Mouse (Mus musculus) heart, adult 18-20 months (tissue): ENCODE results near the gene BC107364. TPM values are rescaled to one million over a fixed set of nuclear protein-coding genes. Genes with fewer than 3 reads are reported as not detected.
A peak's percentile ranks its signal among the peaks of the same experiment; 100 is the strongest.
"Not testable (repeated sequence)": the region's sequence is repeated elsewhere in the genome, so short reads cannot be mapped to it uniquely, and the experiment has no call there.

Source experiments
- DNase-seq, 2 experiments: peaks; one replicate each; pipeline ENCODE4 v3.0.0; 2021 to 2022; ENCODE audit warnings: mixed read lengths in 1 of 2
- long read RNA-seq, 2 experiments: library from polyadenylated mRNA; stranded (forward); transcript quantifications; one replicate each; pipeline ENCODE4 v2.0.0; 2021
- total RNA-seq, 2 experiments: library from RNA; stranded (reverse); gene quantifications; 2 replicates each; pipeline ENCODE4 v1.2.3; 2021

BC107364 gene
- total RNA-seq = not detected
- long read RNA-seq, experiment 1 = 0 reads
- long read RNA-seq, experiment 2 = 0 reads

- DNase-seq = not testable (repeated sequence)
Observed at GRCm38 (mm10) chr3:96452262-96452661, at the start of gene BC107364. Gene BC107364 (minus strand): TSS chr3:96452306.

- DNase-seq = peak; percentile 82 to 97
Observed at GRCm38 (mm10) chr3:96501391-96502115, 49.4 kb upstream of the BC107364 start.

DNA sequence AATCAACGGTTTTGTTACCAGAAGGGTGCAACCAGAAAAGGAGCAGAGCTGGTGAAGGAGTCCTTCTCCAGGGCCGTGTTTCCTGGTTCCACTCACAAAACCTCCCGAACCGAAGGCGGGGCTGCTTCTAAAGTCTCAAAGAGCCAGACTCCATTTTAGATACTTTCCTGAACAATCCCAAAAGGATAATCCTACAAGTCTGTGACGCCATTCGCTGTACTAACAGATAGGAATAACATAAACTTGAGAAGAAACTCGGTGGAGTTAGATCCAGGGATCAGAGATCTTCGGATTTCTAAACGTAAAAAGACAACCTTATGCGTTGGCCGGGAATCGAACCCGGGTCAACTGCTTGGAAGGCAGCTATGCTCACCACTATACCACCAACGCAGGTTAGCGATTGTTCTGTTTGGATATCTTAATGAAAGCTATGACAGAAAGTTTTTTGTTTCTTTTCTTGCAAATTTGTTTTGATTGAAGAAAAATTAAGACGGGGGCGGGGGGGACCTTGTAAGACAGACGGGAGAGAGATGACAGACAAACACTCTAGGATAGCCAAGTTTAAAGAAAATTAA lies 48.7 kb upstream of the BC107364 start:
- peak; percentile 89 to 97 for DNase-seq

- DNase-seq = peak; percentile 95 to 99
Observed at GRCm38 (mm10) chr3:96500289-96500621, 48.1 kb upstream of the BC107364 start.

- DNase-seq = peak; percentile 81 to 92
Observed at GRCm38 (mm10) chr3:96499481-96500288, 47.6 kb upstream of the BC107364 start.

GRCm38 (mm10) chr3:96498476-96499245 lies 46.6 kb upstream of the BC107364 start:
- no peak for DNase-seq

- peak; percentile 83 to 90 for DNase-seq
Observed at GRCm38 (mm10) chr3:96497451-96498028, 45.4 kb upstream of the BC107364 start.

- not testable (repeated sequence) for DNase-seq
Observed at GRCm38 (mm10) chr3:96496620-96497275, 44.6 kb upstream of the BC107364 start.

DNA sequence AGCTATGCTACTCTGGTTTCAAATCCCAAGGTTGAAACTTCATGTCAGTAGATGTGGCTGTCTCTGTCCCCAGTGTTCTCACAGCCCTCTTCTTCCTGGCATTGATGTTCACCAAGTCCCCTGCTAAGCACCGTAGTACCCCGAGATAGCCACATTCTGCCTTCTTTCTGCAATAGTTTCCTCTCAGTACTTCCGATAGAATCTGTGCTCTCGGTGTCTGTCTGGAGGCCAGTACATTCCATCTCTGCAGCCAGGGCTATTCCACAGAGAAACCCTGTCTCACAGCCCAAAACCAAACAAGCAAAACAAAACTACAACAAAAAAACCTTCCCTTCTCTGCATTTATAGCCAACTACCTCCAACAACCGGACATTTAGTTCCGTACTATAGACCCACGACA lies 44.1 kb upstream of the BC107364 start:
- no peak for DNase-seq

DNA sequence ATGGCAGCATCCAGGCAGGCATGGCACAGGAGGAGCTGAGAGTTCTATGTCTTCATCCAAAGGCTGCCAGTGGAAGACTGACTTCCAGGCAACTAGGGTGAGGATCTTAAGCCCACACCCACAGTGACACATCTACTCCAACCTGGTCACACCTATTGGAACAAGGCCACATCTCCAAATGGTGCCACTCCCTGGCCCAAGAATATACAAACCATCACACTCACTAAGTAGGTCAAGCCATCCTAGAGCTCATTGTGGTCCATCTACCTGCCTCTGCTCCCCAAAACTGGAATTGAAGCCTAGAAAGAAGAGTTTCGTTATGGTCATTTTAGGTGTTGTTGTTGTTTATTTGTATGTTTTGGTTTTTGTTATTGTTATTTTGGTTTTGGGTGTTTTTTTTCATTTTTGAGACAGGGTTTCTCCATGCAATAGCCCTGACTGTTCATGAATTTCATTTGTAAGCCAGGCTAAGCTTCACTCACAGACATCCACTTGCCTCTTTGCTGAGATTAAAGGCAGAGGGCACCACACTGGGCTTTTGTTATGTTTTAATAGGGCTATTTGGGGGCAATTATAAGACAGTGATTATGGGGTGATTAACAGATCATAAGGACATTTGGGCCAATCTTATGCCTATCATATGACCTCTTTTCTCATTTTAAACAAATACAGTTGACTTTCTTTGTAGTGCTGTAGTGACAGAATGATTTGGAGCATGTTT lies 43.5 kb upstream of the BC107364 start:
- no peak for DNase-seq

GRCm38 (mm10) chr3:96494912-96495311 lies 42.8 kb upstream of the BC107364 start:
- DNase-seq = no peak

DNA sequence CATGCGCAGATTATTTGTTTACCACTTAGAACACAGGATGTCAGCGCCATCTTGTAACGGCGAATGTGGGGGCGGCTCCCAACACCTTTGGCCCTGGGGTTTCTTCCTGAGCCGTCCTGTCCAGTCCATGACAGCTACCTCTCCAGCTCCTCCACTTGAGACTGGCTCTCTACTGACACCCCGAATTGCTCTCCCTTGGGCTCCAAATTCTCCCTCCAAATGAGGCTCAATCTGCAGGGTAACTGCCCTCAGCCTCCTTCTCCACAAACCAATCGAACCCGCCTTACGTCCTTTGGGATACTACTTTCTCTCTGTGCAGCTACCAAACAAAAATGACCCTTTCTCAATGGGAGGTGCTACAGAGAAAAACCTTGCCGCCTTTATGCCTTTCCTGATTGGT lies 42.4 kb upstream of the BC107364 start:
- DNase-seq = not testable (repeated sequence)

DNA sequence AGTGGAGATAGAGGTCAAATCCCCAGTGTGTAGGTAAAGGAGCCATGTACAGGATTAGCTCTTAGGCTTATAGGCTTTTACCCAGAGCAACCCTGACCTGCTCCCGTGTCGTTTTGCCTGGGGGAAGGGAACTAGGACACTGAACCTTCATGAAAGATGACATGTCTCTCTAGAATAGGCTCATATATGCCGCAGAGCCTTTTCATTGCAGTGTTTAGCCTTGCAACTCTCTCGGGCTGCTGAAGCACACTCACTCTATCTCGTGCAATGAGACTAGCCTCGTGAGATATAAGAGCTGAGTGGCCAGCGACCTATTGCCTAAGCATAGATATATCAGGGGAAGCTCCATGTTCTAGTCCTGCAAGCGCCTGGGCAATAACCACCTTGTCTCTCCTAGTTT lies 37.5 kb upstream of the BC107364 start:
- DNase-seq = not testable (repeated sequence)

GRCm38 (mm10) chr3:96488907-96489629 lies 37.0 kb upstream of the BC107364 start:
- peak in 1 of 2 experiments; percentile 48 for DNase-seq

GRCm38 (mm10) chr3:96488290-96488906 lies 36.3 kb upstream of the BC107364 start:
- DNase-seq = not testable (repeated sequence)

DNA sequence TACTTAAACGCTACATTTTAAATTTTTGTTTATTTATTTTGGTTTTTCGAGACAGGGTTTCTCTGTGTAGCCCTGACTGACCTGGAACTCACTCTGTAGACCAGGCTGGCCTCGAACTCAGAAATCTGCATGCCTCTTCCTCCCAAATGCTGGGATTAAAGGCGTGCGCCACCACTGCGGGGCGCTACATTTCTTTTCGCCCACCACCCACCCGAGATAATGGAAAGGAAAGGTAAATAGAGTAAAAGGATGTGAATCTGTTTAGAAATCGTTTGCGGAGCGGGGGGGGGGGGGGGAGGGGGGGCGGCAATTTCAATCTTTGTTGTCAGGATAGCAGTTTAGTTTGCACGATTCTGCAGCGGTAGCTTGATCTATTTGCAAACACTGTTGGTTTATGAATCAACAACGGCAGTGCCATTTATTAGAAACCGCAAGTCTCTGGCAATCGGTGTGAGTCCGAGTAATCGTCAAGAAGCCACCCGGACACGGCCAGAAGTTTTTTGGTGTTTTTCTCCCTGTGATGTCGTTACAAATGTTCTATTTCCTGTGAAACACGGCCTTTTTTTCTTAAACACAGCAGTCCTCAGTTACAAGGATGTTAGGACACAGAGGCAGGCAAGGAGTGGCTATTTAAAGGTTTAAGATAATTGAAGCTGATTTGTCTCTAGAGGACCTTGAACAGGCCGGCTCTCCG lies 35.6 kb upstream of the BC107364 start:
- peak in 1 of 2 experiments; percentile 70 for DNase-seq

GRCm38 (mm10) chr3:96486828-96487559 lies 34.9 kb upstream of the BC107364 start:
- DNase-seq = not testable (repeated sequence)
